Mouse (Mus musculus) spleen, postnatal 10 days (tissue): ENCODE measurements around the gene Fis1.
"Not testable (repeated sequence)": the region's sequence is repeated elsewhere in the genome, so short reads cannot be mapped to it uniquely, and the experiment has no call there.

Experiments used
- DNase-seq, 2 experiments: peaks; one replicate each; pipeline ENCODE4 v3.0.0; 2021 to 2022; ENCODE audit warnings: low spot score in 2 of 2

The Fis1 gene

GRCm38 (mm10) chr5:136953015-136953414, at the start of gene Fis1:
Gene Fis1 (plus strand): TSS chr5:136953275.
- peak; percentile 73 to 90 for DNase-seq

GRCm38 (mm10) chr5:136904621-136905020, 48.5 kb upstream of the Fis1 start:
- no peak for DNase-seq

GRCm38 (mm10) chr5:136905630-136906029, 47.4 kb upstream of the Fis1 start:
- peak; percentile 31 to 72 for DNase-seq

GRCm38 (mm10) chr5:136907587-136907986, 45.5 kb upstream of the Fis1 start:
- no peak for DNase-seq

GRCm38 (mm10) chr5:136907991-136908857, 44.9 kb upstream of the Fis1 start, which contains the start of gene Ift22:
Gene Ift22 (plus strand): TSS chr5:136908150.
- peak; percentile 63 to 85 for DNase-seq

GRCm38 (mm10) chr5:136914183-136914582, 38.9 kb upstream of the Fis1 start:
- DNase-seq = no peak

GRCm38 (mm10) chr5:136917613-136918242, 35.3 kb upstream of the Fis1 start:
- no peak for DNase-seq

- peak; percentile 71 to 77 for DNase-seq
These were observed 34.2 kb upstream of the Fis1 start for GRCm38 (mm10) chr5:136918655-136919472.

GRCm38 (mm10) chr5:136919546-136920301, 33.4 kb upstream of the Fis1 start:
- peak; percentile 24 to 28 for DNase-seq

GRCm38 (mm10) chr5:136922830-136923229, 30.2 kb upstream of the Fis1 start:
- no peak for DNase-seq

- DNase-seq = no peak
These were observed 29.2 kb upstream of the Fis1 start for GRCm38 (mm10) chr5:136923751-136924478.

GRCm38 (mm10) chr5:136929073-136929472, 24.0 kb upstream of the Fis1 start:
- peak; percentile 79 to 87 for DNase-seq

GRCm38 (mm10) chr5:136931896-136932295, 21.2 kb upstream of the Fis1 start:
- no peak for DNase-seq

GRCm38 (mm10) chr5:136932956-136933355, 20.1 kb upstream of the Fis1 start:
- no peak for DNase-seq

GRCm38 (mm10) chr5:136933930-136934329, 19.1 kb upstream of the Fis1 start:
- no peak for DNase-seq

- peak in 1 of 2 experiments; percentile 58 for DNase-seq
These were observed 17.0 kb upstream of the Fis1 start for GRCm38 (mm10) chr5:136935905-136936695.

GRCm38 (mm10) chr5:136936750-136937149, 16.3 kb upstream of the Fis1 start:
- no peak for DNase-seq

GRCm38 (mm10) chr5:136937621-136938020, 15.5 kb upstream of the Fis1 start:
- DNase-seq = no peak

GRCm38 (mm10) chr5:136939284-136939683, 13.8 kb upstream of the Fis1 start:
- peak; percentile 27 to 65 for DNase-seq

GRCm38 (mm10) chr5:136940029-136940428, 13.0 kb upstream of the Fis1 start:
- DNase-seq = not testable (repeated sequence)
